Mouse (Mus musculus) heart, postnatal 0 days (tissue): ENCODE measurements around the gene Hs3st4.

Experiments used
- CTCF ChIP-seq: IDR thresholded peaks from 2 replicates; pipeline ENCODE4 v1.5.1; 2016; ENCODE audit warnings: antibody characterized with exemption, control low read depth, low read depth
- EP300 ChIP-seq: IDR thresholded peaks from 2 replicates; pipeline ENCODE4 v1.6.1; 2016; ENCODE audit warnings: antibody characterized with exemption, low read depth

- TF ChIP-seq CTCF (peak; percentile 21; the same call in 1 of the 2 replicates), EP300 (no peak)
Measured at GRCm38 (mm10) chr7:123964559-123965142, 18.0 kb upstream of the Hs3st4 start.
